Mouse (Mus musculus): ENCODE results near the gene Slc11a1.
"Not testable (repeated sequence)": the region's sequence is repeated elsewhere in the genome, so short reads cannot be mapped to it uniquely, and the experiment has no call there.

GRCm38 (mm10) chr1:74326916-74327315, 48.1 kb upstream of the Slc11a1 start:
- not testable (repeated sequence) for TF ChIP-seq CTCF (IDR thresholded peaks at IDR 0.05; ENCODE audit: control insufficient read depth, insufficient read depth, low read length); POLR2A (IDR thresholded peaks at IDR 0.05; ENCODE audit: borderline replicate concordance, control insufficient read depth, low read depth, low read length)

All from bone marrow, adult 2 months (tissue).